Mouse (Mus musculus) telencephalon, adult 2 months (tissue): ENCODE results near the gene Vmn1r51.
"Not testable (repeated sequence)": the region's sequence is repeated elsewhere in the genome, so short reads cannot be mapped to it uniquely, and the experiment has no call there.

Experiments
- DNase-seq: peaks from one replicate; pipeline ENCODE4 v3.0.0-alpha.2; 2011; ENCODE audit warnings: low read depth, low spot score

Gene Vmn1r51

DNA sequence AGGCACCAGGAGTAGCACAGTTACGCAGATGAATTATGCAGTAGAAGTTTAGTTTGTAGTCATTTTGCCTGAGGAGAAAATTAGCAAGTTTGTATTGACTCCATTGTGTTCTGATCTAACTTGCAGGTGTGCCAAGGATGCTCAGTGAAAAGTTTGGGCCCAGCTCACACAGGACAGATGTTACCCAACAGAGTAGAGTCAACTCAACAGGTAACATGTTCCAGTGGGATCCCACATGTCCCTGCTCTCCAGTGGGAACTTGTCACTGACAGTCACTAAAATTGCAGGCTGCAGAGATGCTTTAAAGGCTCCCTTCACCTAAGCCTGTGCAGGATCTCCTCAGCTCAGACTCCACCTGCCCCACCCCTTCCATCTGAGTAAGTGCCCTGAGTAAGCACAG is at the start of gene Vmn1r51:
Gene Vmn1r51, plus strand, starts transcription at position 301 of the 400 bp plus-strand sequence.
- DNase-seq: not testable (repeated sequence)

DNA sequence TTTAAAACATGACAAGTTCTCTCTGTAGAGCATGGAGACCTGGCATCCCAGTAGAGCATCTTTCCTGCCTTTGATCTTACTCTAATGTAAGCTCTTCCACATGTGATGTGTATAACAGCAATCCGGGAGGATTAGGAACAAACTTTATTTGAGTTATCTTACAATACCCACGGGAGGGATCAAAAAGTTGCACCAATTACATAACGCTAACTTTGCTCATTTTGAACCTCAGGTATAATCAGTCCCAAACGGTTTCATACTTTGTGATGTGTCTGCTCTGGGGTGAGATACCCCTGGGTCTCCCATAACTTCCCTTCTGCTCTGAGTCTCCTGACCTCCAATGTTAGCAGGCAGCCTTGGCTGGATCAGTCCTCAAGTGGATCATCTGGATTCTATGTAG is 44.0 kb upstream of the Vmn1r51 start, which contains the start of gene Vmn1r49:
Gene Vmn1r49, minus strand, starts transcription at position 101 of the 400 bp plus-strand sequence.
- no peak for DNase-seq

DNA sequence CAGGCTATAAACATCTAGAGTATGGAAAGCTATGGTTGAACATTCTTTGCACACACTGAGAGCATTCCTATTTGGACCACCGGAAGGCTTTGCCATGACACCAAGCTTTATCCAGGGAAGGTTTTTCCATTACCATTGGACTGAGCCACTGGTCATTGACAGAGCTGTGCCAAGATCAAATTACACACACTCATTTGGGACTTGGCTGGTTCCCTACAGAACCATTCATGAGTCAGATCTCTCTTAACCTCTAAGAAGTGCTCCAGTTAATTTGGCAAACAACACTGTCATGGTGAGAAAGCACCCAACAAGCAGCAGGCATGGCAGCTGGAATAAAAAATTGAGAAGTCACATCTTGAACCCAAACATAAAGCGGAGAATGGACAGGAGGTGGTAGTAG is 21.8 kb upstream of the Vmn1r51 start:
- DNase-seq: no peak

DNA sequence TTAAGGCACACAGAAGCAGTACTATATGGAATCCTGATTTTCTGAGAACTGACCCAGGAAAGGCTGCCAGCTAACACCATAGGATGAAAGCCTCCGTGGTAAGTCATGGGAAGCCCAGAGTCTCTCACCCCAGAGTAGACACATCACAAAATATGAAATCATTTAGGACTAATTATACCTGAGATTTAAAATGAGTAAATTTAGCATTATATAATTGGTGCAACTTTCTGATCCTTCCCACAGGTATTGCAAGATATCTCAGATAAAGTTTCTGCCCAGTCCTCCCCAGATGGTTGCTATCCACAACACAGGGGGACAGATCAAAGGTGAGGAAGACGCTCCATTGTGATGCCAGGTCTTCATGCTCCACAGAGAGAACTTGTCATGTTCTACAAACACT is 21.3 kb upstream of the Vmn1r51 start, which contains the start of gene Vmn1r50:
Gene Vmn1r50, plus strand, starts transcription at position 301 of the 400 bp plus-strand sequence.
- no peak for DNase-seq

DNA sequence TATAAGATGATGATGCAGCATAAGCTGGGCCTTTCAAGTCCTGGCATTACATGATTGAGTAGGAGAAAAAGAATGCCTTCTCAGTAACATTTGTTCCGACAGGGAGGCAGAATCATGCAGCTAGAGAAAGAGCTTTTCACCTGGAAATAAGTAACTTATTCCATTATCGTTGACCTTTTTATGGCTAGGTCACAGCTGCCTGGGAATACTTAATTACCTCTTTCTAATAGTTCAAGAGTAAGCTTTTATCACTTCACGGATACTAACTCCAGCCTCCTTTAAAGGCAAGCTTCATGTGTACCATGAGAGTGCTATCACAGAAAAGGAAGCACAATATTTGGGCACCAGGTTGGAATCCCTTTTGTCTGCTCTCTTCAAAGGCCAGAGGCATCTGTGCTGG is 37.7 kb downstream of the Vmn1r51 start:
- DNase-seq: no peak

DNA sequence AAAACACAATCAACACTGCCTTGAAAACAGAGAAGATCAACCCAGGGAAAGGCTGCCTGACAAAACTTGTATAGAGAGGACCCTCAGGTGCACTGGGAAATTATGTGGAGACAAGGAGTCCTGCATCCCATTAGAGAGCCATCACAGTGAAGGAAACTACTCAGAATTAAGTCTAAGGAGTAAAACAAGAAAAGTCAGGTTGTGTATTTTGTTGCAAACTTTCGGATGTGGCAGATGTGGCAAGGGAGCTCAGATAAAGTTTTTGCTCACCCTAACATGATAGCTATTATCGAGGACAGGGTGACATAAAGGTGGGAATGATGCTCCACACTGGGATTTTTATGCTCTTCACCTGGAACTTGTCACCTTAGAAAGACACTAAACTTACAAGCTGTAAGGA is 52.1 kb downstream of the Vmn1r51 start, which contains the start of gene Vmn1r52:
Gene Vmn1r52, plus strand, starts transcription at position 301 of the 400 bp plus-strand sequence.
- DNase-seq: no peak
